Mouse (Mus musculus): ENCODE measurements around the gene Ints3.
"Not testable (repeated sequence)": the region's sequence is repeated elsewhere in the genome, so short reads cannot be mapped to it uniquely, and the experiment has no call there.

Gene Ints3

DNA sequence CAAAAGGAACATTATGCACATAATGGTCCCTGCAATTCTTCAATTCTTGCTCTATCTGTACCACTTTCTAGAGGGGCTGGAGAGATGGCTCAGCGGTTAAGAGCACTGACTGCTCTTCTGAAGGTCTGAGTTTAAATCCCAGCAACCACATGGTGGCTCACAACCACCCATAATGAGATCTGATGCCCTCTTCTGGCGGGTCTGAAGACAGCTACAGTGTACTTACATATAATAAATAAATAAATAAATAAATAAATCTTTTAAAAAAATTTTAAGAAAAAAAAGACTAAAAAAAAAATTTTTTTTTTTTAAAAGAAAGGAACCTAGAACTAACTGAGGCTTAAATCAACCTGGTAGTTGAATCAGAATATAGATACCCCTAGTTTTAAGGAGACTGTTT lies 90.6 kb downstream of the Ints3 start:
- DNase-seq, result not testable (repeated sequence)
